Mouse (Mus musculus): ENCODE data around the gene Lrrn3. TPM values are rescaled to one million over a fixed set of nuclear protein-coding genes. Genes with fewer than 3 reads are reported as not detected.

Gene Lrrn3
- polyA plus RNA-seq, 1 experiment = 0.15 TPM

- TF ChIP-seq MYOD1 (IDR thresholded peaks at IDR 0.05; ENCODE audit: control insufficient read depth, insufficient read length, low read depth) (no peak), FOSL1 (IDR thresholded peaks at IDR 0.05; ENCODE audit: insufficient read depth, low read length, poor library complexity, severe bottlenecking) (no peak), USF1 (IDR thresholded peaks at IDR 0.05; ENCODE audit: low read depth) (no peak), CEBPB (IDR thresholded peaks at IDR 0.05; ENCODE audit: low read depth) (no peak)
- Histone ChIP-seq H3K27me3 (ENCODE audit: control insufficient read depth, insufficient read depth, insufficient read length) (no peaks in the 10 kb centered on the region), H3K79me2 (ENCODE audit: control insufficient read depth, insufficient read depth) (no peaks in the 10 kb centered on the region), H3K79me3 (ENCODE audit: low read depth) (no peaks in the 10 kb centered on the region), H3K4me3 (ENCODE audit: insufficient read depth, poor library complexity, severe bottlenecking) (no peak overlapping the region), H3K36me3 (ENCODE audit: control insufficient read depth, insufficient read depth) (no peaks in the 10 kb centered on the region), H3ac (ENCODE audit: control insufficient read depth, insufficient read length, low read depth) (no peak overlapping the region)
Observed at GRCm38 (mm10) chr12:41417961-41418360, 68.3 kb downstream of the Lrrn3 start.

- Histone ChIP-seq H3K4me3 (ENCODE audit: insufficient read depth, poor library complexity, severe bottlenecking) (no peak overlapping the region), H3K27me3 (ENCODE audit: control insufficient read depth, insufficient read depth, insufficient read length) (no peaks in the 10 kb centered on the region)
Observed at GRCm38 (mm10) chr12:41417099-41417498, 69.1 kb downstream of the Lrrn3 start.

GRCm38 (mm10) chr12:41416635-41417034 is 69.6 kb downstream of the Lrrn3 start:
- Histone ChIP-seq H3K79me3 (ENCODE audit: low read depth) (no peaks in the 10 kb centered on the region), H3K27me3 (ENCODE audit: control insufficient read depth, insufficient read depth, insufficient read length) (no peaks in the 10 kb centered on the region), H3K36me3 (ENCODE audit: control insufficient read depth, insufficient read depth) (no peaks in the 10 kb centered on the region), H3K79me2 (ENCODE audit: control insufficient read depth, insufficient read depth) (no peaks in the 10 kb centered on the region), H3ac (ENCODE audit: control insufficient read depth, insufficient read length, low read depth) (no peak overlapping the region), H3K4me3 (ENCODE audit: insufficient read depth, poor library complexity, severe bottlenecking) (no peak overlapping the region)
- TF ChIP-seq CTCF (IDR thresholded peaks at IDR 0.05; ENCODE audit: control insufficient read depth, insufficient read depth, insufficient read length) (no peak), FOSL1 (IDR thresholded peaks at IDR 0.05; ENCODE audit: insufficient read depth, low read length, poor library complexity, severe bottlenecking) (no peak), USF1 (IDR thresholded peaks at IDR 0.05; ENCODE audit: low read depth) (no peak), MYOD1 (IDR thresholded peaks at IDR 0.05; ENCODE audit: control insufficient read depth, insufficient read length, low read depth) (no peak), MAX (IDR thresholded peaks at IDR 0.05) (no peak), MYOG (IDR thresholded peaks at IDR 0.05; ENCODE audit: control insufficient read depth, extremely low read depth, insufficient read length) (no peak), CEBPB (IDR thresholded peaks at IDR 0.05; ENCODE audit: low read depth) (no peak)

More at GRCm38 (mm10) chr12:41417099-41417498, 69.1 kb downstream of the Lrrn3 start:
- H3K79me2 ChIP-seq (ENCODE audit: control insufficient read depth, insufficient read depth) = no peaks in the 10 kb centered on the region
- H3ac ChIP-seq (ENCODE audit: control insufficient read depth, insufficient read length, low read depth) = no peak overlapping the region
- TF ChIP-seq USF1 (IDR thresholded peaks at IDR 0.05; ENCODE audit: low read depth) = no peak
- TF ChIP-seq MYOD1 (IDR thresholded peaks at IDR 0.05; ENCODE audit: control insufficient read depth, insufficient read length, low read depth) = no peak
- no peak for TF ChIP-seq MAX (IDR thresholded peaks at IDR 0.05)
- TF ChIP-seq CEBPB (IDR thresholded peaks at IDR 0.05; ENCODE audit: low read depth) = no peak
- no peak for TF ChIP-seq MYOG (IDR thresholded peaks at IDR 0.05; ENCODE audit: control insufficient read depth, extremely low read depth, insufficient read length)
- TF ChIP-seq CTCF (IDR thresholded peaks at IDR 0.05; ENCODE audit: control insufficient read depth, insufficient read depth, insufficient read length) = no peak
- TF ChIP-seq FOSL1 (IDR thresholded peaks at IDR 0.05; ENCODE audit: insufficient read depth, low read length, poor library complexity, severe bottlenecking) = no peak
- H3K79me3 ChIP-seq (ENCODE audit: low read depth) = no peaks in the 10 kb centered on the region
- no peaks in the 10 kb centered on the region for H3K36me3 ChIP-seq (ENCODE audit: control insufficient read depth, insufficient read depth)

- Histone ChIP-seq H3K79me2 (ENCODE audit: control insufficient read depth, insufficient read depth) (no peaks in the 10 kb centered on the region), H3K79me3 (ENCODE audit: low read depth) (no peaks in the 10 kb centered on the region), H3K36me3 (ENCODE audit: control insufficient read depth, insufficient read depth) (no peaks in the 10 kb centered on the region), H3K4me3 (ENCODE audit: insufficient read depth, poor library complexity, severe bottlenecking) (no peak overlapping the region), H3K27me3 (ENCODE audit: control insufficient read depth, insufficient read depth, insufficient read length) (no peaks in the 10 kb centered on the region), H3ac (ENCODE audit: control insufficient read depth, insufficient read length, low read depth) (no peak overlapping the region)
- TF ChIP-seq CEBPB (IDR thresholded peaks at IDR 0.05; ENCODE audit: low read depth) = no peak
- TF ChIP-seq MYOG (IDR thresholded peaks at IDR 0.05; ENCODE audit: control insufficient read depth, extremely low read depth, insufficient read length) = no peak
- no peak for TF ChIP-seq USF1 (IDR thresholded peaks at IDR 0.05; ENCODE audit: low read depth)
- no peak for TF ChIP-seq MYOD1 (IDR thresholded peaks at IDR 0.05; ENCODE audit: control insufficient read depth, insufficient read length, low read depth)
- no peak for TF ChIP-seq FOSL1 (IDR thresholded peaks at IDR 0.05; ENCODE audit: insufficient read depth, low read length, poor library complexity, severe bottlenecking)
- TF ChIP-seq MAX (IDR thresholded peaks at IDR 0.05) = no peak
- no peak for TF ChIP-seq CTCF (IDR thresholded peaks at IDR 0.05; ENCODE audit: control insufficient read depth, insufficient read depth, insufficient read length)
Observed at GRCm38 (mm10) chr12:41409431-41409830, 76.8 kb downstream of the Lrrn3 start.

GRCm38 (mm10) chr12:41401923-41402322 is 84.3 kb downstream of the Lrrn3 start:
- Histone ChIP-seq H3ac (ENCODE audit: control insufficient read depth, insufficient read length, low read depth) (no peak overlapping the region), H3K4me3 (ENCODE audit: insufficient read depth, poor library complexity, severe bottlenecking) (no peak overlapping the region), H3K36me3 (ENCODE audit: control insufficient read depth, insufficient read depth) (no peaks in the 10 kb centered on the region), H3K79me3 (ENCODE audit: low read depth) (no peaks in the 10 kb centered on the region), H3K79me2 (ENCODE audit: control insufficient read depth, insufficient read depth) (no peaks in the 10 kb centered on the region), H3K27me3 (ENCODE audit: control insufficient read depth, insufficient read depth, insufficient read length) (no peaks in the 10 kb centered on the region)
- TF ChIP-seq CEBPB (IDR thresholded peaks at IDR 0.05; ENCODE audit: low read depth) = no peak
